Comparison of ENCODE assay signal across 8 mouse cellular contexts in genomic region chr9:21846755-21847341, GRCm38 (mm10). TPM values are rescaled to one million over a fixed set of nuclear protein-coding genes. Genes with fewer than 3 reads are reported as not detected.
A peak's percentile ranks its signal among the peaks of the same experiment; 100 is the strongest.
DNase-seq lines count a peak whose midpoint lies in the region; ATAC-seq and TF ChIP-seq lines count a peak whose summit lies in the region.

No protein-coding gene starts in this region.

- peak overlapping the region; percentile 64 for H3K4me2 ChIP-seq in intestine, embryonic 15.5 days (replicated peaks)
- H3K4me2 ChIP-seq in liver, embryonic 15.5 days, result no peak overlapping the region

- peak; percentile 69 for ATAC-seq in intestine, embryonic 15.5 days
- 0 out of 2 replicates have a peak, but pooled peaks have one; percentile 16 for ATAC-seq in liver, embryonic 15.5 days (ENCODE audit: insufficient read depth)

- DNase-seq in layer of hippocampus, adult 2 months (ENCODE audit: low spot score in 2 of 2), result no peak
- DNase-seq in layer of hippocampus, postnatal 36 days, result no peak
- DNase-seq in gastrocnemius, postnatal 25 days, result peak; percentile 81
- no peak for DNase-seq in layer of hippocampus, adult 18-20 months (ENCODE audit: low spot score in 2 of 2)
- DNase-seq in frontal cortex, adult 2 months (ENCODE audit: extremely low spot score in 1 of 2, low spot score in 1 of 2), result no peak

- H3K27ac ChIP-seq in layer of hippocampus, adult 2 months, result peak overlapping the region; percentile 62
- peak overlapping the region; percentile 93 for H3K27ac ChIP-seq in intestine, embryonic 15.5 days
- no peak overlapping the region; the same call in 1 of the 2 replicates for H3K27ac ChIP-seq in liver, embryonic 15.5 days (replicated peaks)
- peak overlapping the region; percentile 40 for H3K27ac ChIP-seq in small intestine, adult 2 months (ENCODE audit: insufficient read depth, low read depth, low read length)

- no peaks in the 10 kb centered on the region for H3K9me3 ChIP-seq in intestine, embryonic 15.5 days
- no peaks in the 10 kb centered on the region for H3K9me3 ChIP-seq in liver, embryonic 15.5 days (replicated peaks)

- WGBS in intestine, embryonic 15.5 days, result 28% methylated on average over 11 of the region's 11 CpGs
- 30% methylated on average over 11 of the region's 11 CpGs for WGBS in liver, embryonic 15.5 days (ENCODE audit: insufficient replicate concordance)
- 70% methylated on average over 11 of the region's 11 CpGs for WGBS in small intestine, adult 2 months

- no peak for TF ChIP-seq POLR2A in small intestine, adult 2 months (IDR thresholded peaks at IDR 0.05; ENCODE audit: low read depth, low read length)

- no peak overlapping the region for H3K4me3 ChIP-seq in layer of hippocampus, adult 2 months
- H3K4me3 ChIP-seq in intestine, embryonic 15.5 days (replicated peaks), result peak overlapping the region; percentile 24; the same call in 1 of the 2 replicates
- no peak overlapping the region for H3K4me3 ChIP-seq in liver, embryonic 15.5 days (replicated peaks)
- peak overlapping the region; percentile 11; the same call in 1 of the 2 replicates for H3K4me3 ChIP-seq in small intestine, adult 2 months (ENCODE audit: low read depth, low read length)

- H3K27me3 ChIP-seq in intestine, embryonic 15.5 days (replicated peaks), result no peaks in the 10 kb centered on the region
- H3K27me3 ChIP-seq in liver, embryonic 15.5 days, result no peaks in the 10 kb centered on the region; the same call in 1 of the 2 replicates
- no peaks in the 10 kb centered on the region for H3K27me3 ChIP-seq in small intestine, adult 2 months (ENCODE audit: control insufficient read depth, insufficient read depth, low read length)

- no peak for TF ChIP-seq CTCF in layer of hippocampus, adult 2 months (conservative IDR thresholded peaks at IDR 0.05)
- TF ChIP-seq CTCF in small intestine, adult 2 months (IDR thresholded peaks at IDR 0.05; ENCODE audit: extremely low read depth, insufficient read length, insufficient replicate concordance, low read depth, low read length), result no peak

- H3K36me3 ChIP-seq in intestine, embryonic 15.5 days, result 0 out of 2 replicates have a peak, but pooled peaks cover 7% of the 10 kb centered on the region
- no peaks in the 10 kb centered on the region for H3K36me3 ChIP-seq in liver, embryonic 15.5 days (replicated peaks)
- H3K36me3 ChIP-seq in small intestine, adult 2 months (ENCODE audit: control insufficient read depth, insufficient read depth, low read length), result peaks cover 5% of the 10 kb centered on the region

- H3K9ac ChIP-seq in intestine, embryonic 15.5 days, result peak overlapping the region; percentile 30; the same call in 1 of the 2 replicates
- no peak overlapping the region for H3K9ac ChIP-seq in liver, embryonic 15.5 days

- H3K4me1 ChIP-seq in intestine, embryonic 15.5 days (replicated peaks), result peaks cover 50% of the 10 kb centered on the region
- H3K4me1 ChIP-seq in liver, embryonic 15.5 days (replicated peaks), result peaks cover 18% of the 10 kb centered on the region
- 0 out of 2 replicates have a peak, but pooled peaks cover 6% of the 10 kb centered on the region for H3K4me1 ChIP-seq in small intestine, adult 2 months (ENCODE audit: control insufficient read depth, insufficient read depth, insufficient read length, low read length)

RNA-seq across cellular contexts. Expression of gene Dock6, which starts 5.6 kb away (rescaled TPM):
- total RNA-seq in layer of hippocampus, adult 2 months (2021), result 10 to 100 TPM; 12.2 to 13.6 TPM
- 10 to 100 TPM; 14.1 to 15.0 TPM for total RNA-seq in layer of hippocampus, postnatal 36 days (2021)
- total RNA-seq in gastrocnemius, postnatal 25 days (2021), result 10 to 100 TPM; 10.7 to 14.7 TPM
- 26.9 and 30.7 TPM in 2 replicates for polyA plus RNA-seq in intestine, embryonic 15.5 days (2015; fragmentation: Nextera tagmentation; extraction: Ambion mirVana)
- polyA plus RNA-seq in liver, embryonic 15.5 days (2015; fragmentation: Nextera tagmentation; extraction: Ambion mirVana), result 4.2 and 5.6 TPM in 2 replicates
- polyA plus RNA-seq in small intestine, adult 2 months (2012; rRNA removed), result 36.4 and 73.5 TPM in 2 replicates
- 10 to 100 TPM; 11.3 to 13.1 TPM for total RNA-seq in layer of hippocampus, adult 18-20 months (2021)
- 47.7 and 50.1 TPM in 2 replicates for polyA plus RNA-seq in frontal cortex, adult 2 months (2012; rRNA removed)

RNA-seq across cellular contexts. Expression of gene Angptl8, which starts 11.5 kb away (rescaled TPM):
- not detected for total RNA-seq in layer of hippocampus, adult 2 months (2021)
- not detected for total RNA-seq in layer of hippocampus, postnatal 36 days (2021)
- total RNA-seq in gastrocnemius, postnatal 25 days (2021), result under 1 TPM in 1 of 2 experiments, not detected in 1; 0.43 TPM
- polyA plus RNA-seq in intestine, embryonic 15.5 days (2015; fragmentation: Nextera tagmentation; extraction: Ambion mirVana), result 8.2 and 12.0 TPM in 2 replicates
- polyA plus RNA-seq in liver, embryonic 15.5 days (2015; fragmentation: Nextera tagmentation; extraction: Ambion mirVana), result 35.0 and 42.9 TPM in 2 replicates
- polyA plus RNA-seq in small intestine, adult 2 months (2012; rRNA removed), result 10.2 and 12.3 TPM in 2 replicates
- not detected for total RNA-seq in layer of hippocampus, adult 18-20 months (2021)
- polyA plus RNA-seq in frontal cortex, adult 2 months (2012; rRNA removed), result not detected in 2 replicates

RNA-seq across cellular contexts. Expression of gene Kank2, which starts 48.3 kb away (rescaled TPM):
- 1 to 10 TPM; 7.0 to 8.4 TPM for total RNA-seq in layer of hippocampus, adult 2 months (2021)
- 1 to 10 TPM; 6.3 to 7.0 TPM for total RNA-seq in layer of hippocampus, postnatal 36 days (2021)
- 10 to 100 TPM; 14.3 to 17.5 TPM for total RNA-seq in gastrocnemius, postnatal 25 days (2021)
- polyA plus RNA-seq in intestine, embryonic 15.5 days (2015; fragmentation: Nextera tagmentation; extraction: Ambion mirVana), result 16.3 and 16.7 TPM in 2 replicates
- polyA plus RNA-seq in liver, embryonic 15.5 days (2015; fragmentation: Nextera tagmentation; extraction: Ambion mirVana), result 4.8 and 5.5 TPM in 2 replicates
- 23.0 and 24.8 TPM in 2 replicates for polyA plus RNA-seq in small intestine, adult 2 months (2012; rRNA removed)
- total RNA-seq in layer of hippocampus, adult 18-20 months (2021), result 1 to 10 TPM; 7.4 to 7.6 TPM
- 7.9 and 8.0 TPM in 2 replicates for polyA plus RNA-seq in frontal cortex, adult 2 months (2012; rRNA removed)

Comparison
In these comparisons a context has a peak if more than half of its experiments do, and no peak if none do; other contexts are left out.
1. H3K4me3 ChIP-seq: peak in intestine, embryonic 15.5 days (single experiment) and small intestine, adult 2 months (single experiment); none in layer of hippocampus, adult 2 months (single experiment) and liver, embryonic 15.5 days (single experiment).